Mouse (Mus musculus): ENCODE results near the gene Polq. TPM values are rescaled to one million over a fixed set of nuclear protein-coding genes. Genes with fewer than 3 reads are reported as not detected.

Gene Polq
- polyA plus RNA-seq, 1 experiment from 2014 or later, result 6.7 TPM

DNA sequence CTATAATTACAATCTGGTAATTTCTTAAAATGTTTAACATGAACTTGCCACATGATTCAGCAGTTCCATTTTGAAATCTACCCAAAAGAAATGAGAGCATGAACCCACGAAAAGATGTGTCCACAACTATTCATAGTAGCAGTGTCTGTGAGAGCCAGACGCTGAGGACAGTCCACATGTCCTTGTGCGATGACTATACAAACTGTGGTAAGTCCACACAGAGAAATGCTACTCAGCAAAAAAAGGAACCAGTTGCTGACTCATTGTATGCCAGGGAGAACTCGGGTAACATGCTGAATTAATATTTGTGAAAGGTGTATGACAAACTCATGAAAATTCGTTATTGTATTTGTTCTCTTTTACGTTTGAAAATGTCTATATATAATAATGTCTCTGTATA, 13.9 kb upstream of the Polq start:
- no peak for ATAC-seq (ENCODE audit: insufficient read depth, low FRiP score)
- no peak overlapping the region for H3K4me2 ChIP-seq (ENCODE audit: low read depth, low read length)
- H3K4me1 ChIP-seq (ENCODE audit: control insufficient read depth, insufficient read depth, low read length), result no peaks in the 10 kb centered on the region
- H3K4me3 ChIP-seq (replicated peaks; ENCODE audit: low read length), result no peak overlapping the region
- no peaks in the 10 kb centered on the region for H3K9me3 ChIP-seq (replicated peaks; ENCODE audit: control insufficient read depth, low read length)
- WGBS, result 70% methylated on average over 6 of the region's 6 CpGs
- H3K36me3 ChIP-seq (ENCODE audit: control insufficient read depth, insufficient read depth, low read length), result no peaks in the 10 kb centered on the region
- H3K9ac ChIP-seq (ENCODE audit: low read length), result no peak overlapping the region
- H3K27ac ChIP-seq (ENCODE audit: low read length), result no peak overlapping the region
- no peaks in the 10 kb centered on the region for H3K27me3 ChIP-seq (ENCODE audit: control insufficient read depth, insufficient read depth, low read length)

DNA sequence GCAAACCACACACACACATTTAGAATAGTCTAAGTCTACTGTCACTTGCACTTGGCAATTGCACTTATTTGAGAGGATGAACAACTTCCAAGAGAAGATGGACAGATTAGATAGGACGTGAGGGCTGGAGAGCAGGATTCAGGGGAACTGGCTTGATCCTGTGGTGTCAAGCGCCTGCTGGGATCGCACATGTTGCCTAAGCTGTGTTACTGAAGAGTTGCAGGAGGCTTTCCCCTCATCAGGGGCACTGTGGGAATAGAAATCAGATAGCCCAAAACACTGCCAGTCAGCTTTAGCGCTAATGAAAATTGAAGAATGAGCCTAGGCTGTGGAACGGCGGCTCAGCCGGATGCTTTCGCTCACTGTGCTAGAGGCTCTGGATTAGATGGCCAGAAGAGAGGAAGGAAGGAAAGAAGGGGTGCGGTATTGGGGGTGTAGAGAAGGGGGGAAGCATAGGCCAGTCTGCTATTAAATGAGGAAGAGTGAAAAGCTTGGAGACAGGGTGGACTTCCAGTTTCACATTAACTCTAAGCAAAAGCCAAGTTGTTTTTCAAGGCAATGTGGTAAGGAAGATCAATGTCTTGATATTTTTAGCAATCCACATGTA, 12.1 kb upstream of the Polq start:
- Histone ChIP-seq H3K4me2 (ENCODE audit: low read depth, low read length) (no peak overlapping the region), H3K27ac (ENCODE audit: low read length) (no peak overlapping the region), H3K4me1 (ENCODE audit: control insufficient read depth, insufficient read depth, low read length) (no peaks in the 10 kb centered on the region), H3K36me3 (ENCODE audit: control insufficient read depth, insufficient read depth, low read length) (no peaks in the 10 kb centered on the region), H3K27me3 (ENCODE audit: control insufficient read depth, insufficient read depth, low read length) (no peaks in the 10 kb centered on the region), H3K4me3 (replicated peaks; ENCODE audit: low read length) (no peak overlapping the region), H3K9me3 (replicated peaks; ENCODE audit: control insufficient read depth, low read length) (no peaks in the 10 kb centered on the region), H3K9ac (ENCODE audit: low read length) (no peak overlapping the region)
- 70% methylated on average over 9 of the region's 9 CpGs for WGBS
- no peak for ATAC-seq (ENCODE audit: insufficient read depth, low FRiP score)

DNA sequence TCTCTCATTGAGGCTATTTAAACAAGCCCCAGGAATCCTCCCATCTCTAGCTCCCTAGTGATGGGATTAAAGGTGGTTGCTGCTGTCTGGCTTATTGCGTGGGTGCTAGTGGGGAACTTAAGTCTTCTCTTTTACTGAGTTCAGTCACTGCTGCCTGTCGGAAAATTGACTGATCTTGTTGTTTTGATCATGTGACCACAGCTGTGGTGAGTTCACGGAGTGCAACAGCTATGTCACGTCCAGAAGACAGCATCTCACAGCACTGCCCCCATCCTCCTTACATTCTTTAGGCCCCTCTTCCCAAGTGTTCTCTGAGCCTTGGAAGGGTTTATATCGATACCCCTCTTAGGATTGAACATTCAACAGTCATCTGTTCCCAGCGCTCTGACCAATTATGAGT, 2.3 kb upstream of the Polq start:
- Histone ChIP-seq H3K27me3 (ENCODE audit: control insufficient read depth, insufficient read depth, low read length) (no peaks in the 10 kb centered on the region), H3K36me3 (ENCODE audit: control insufficient read depth, insufficient read depth, low read length) (no peaks in the 10 kb centered on the region), H3K9ac (ENCODE audit: low read length) (no peak overlapping the region), H3K4me3 (replicated peaks; ENCODE audit: low read length) (no peak overlapping the region), H3K9me3 (replicated peaks; ENCODE audit: control insufficient read depth, low read length) (no peaks in the 10 kb centered on the region), H3K4me2 (ENCODE audit: low read depth, low read length) (no peak overlapping the region), H3K4me1 (ENCODE audit: control insufficient read depth, insufficient read depth, low read length) (peaks cover 8% of the 10 kb centered on the region), H3K27ac (ENCODE audit: low read length) (no peak overlapping the region)
- WGBS, result 51% methylated on average over 6 of the region's 6 CpGs
- no peak for ATAC-seq (ENCODE audit: insufficient read depth, low FRiP score)

- Histone ChIP-seq H3K9ac (ENCODE audit: low read length) (no peak overlapping the region), H3K27me3 (ENCODE audit: control insufficient read depth, insufficient read depth, low read length) (no peaks in the 10 kb centered on the region), H3K36me3 (ENCODE audit: control insufficient read depth, insufficient read depth, low read length) (no peaks in the 10 kb centered on the region), H3K9me3 (replicated peaks; ENCODE audit: control insufficient read depth, low read length) (no peaks in the 10 kb centered on the region), H3K4me1 (ENCODE audit: control insufficient read depth, insufficient read depth, low read length) (peaks cover 8% of the 10 kb centered on the region), H3K4me3 (replicated peaks; ENCODE audit: low read length) (no peak overlapping the region), H3K4me2 (ENCODE audit: low read depth, low read length) (no peak overlapping the region), H3K27ac (ENCODE audit: low read length) (no peak overlapping the region)
- ATAC-seq (ENCODE audit: insufficient read depth, low FRiP score), result peak; percentile 35; the same call in 1 of the 2 replicates
- 45% methylated on average over 4 of the region's 4 CpGs for WGBS
These were observed 1.2 kb upstream of the Polq start for GRCm38 (mm10) chr16:37010370-37010769.

DNA sequence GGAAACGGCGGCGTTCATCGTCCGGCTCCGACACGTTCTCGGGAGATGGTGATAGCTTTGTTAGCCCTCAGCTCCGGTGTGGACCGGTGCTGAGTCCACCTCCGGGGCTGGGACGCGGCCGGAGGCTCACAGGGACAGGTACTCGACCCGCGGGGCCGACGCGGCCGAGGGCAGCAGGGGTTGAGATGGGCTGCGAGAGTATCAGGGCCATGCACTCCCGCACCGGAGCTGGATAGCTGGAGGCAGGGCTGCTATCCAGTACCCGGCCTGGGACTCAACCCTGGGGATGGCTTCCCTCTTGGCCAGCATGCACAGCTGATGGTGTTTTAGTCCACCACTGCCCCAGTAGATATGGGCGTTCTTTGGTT, 320 bp downstream of the Polq start:
- no peaks in the 10 kb centered on the region for H3K36me3 ChIP-seq (ENCODE audit: control insufficient read depth, insufficient read depth, low read length)
- peak overlapping the region; percentile 74 for H3K4me2 ChIP-seq (ENCODE audit: low read depth, low read length)
- peak; percentile 61 for ATAC-seq (ENCODE audit: insufficient read depth, low FRiP score)
- peak overlapping the region; percentile 77 for H3K9ac ChIP-seq (ENCODE audit: low read length)
- under 1% methylated on average over 26 of the region's 26 CpGs for WGBS
- H3K27me3 ChIP-seq (ENCODE audit: control insufficient read depth, insufficient read depth, low read length), result no peaks in the 10 kb centered on the region
- no peak overlapping the region for H3K27ac ChIP-seq (ENCODE audit: low read length)
- peaks cover 8% of the 10 kb centered on the region for H3K4me1 ChIP-seq (ENCODE audit: control insufficient read depth, insufficient read depth, low read length)
- peak overlapping the region; percentile 92 for H3K4me3 ChIP-seq (replicated peaks; ENCODE audit: low read length)
- H3K9me3 ChIP-seq (replicated peaks; ENCODE audit: control insufficient read depth, low read length), result no peaks in the 10 kb centered on the region

DNA sequence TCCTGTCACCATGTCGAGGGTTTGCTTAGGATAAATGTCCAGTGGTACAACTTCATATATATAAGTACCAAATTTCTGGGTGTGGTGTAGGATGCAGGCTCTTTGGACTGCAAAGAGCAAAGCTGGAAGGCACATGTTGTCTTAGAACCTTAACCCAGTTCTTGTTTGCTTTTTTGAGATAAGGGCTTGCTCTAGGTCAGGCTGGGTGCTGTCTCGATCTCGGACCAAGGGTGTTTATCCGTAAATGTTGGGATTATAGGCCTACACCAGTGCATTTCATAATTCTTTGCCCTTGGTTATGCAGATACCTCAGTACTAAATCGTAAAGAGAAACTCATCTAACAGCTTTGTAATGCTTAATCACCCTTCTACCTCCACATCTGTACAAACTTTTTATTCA, 750 bp downstream of the Polq start:
- ATAC-seq (ENCODE audit: insufficient read depth, low FRiP score), result no peak
- Histone ChIP-seq H3K9me3 (replicated peaks; ENCODE audit: control insufficient read depth, low read length) (no peaks in the 10 kb centered on the region), H3K27me3 (ENCODE audit: control insufficient read depth, insufficient read depth, low read length) (no peaks in the 10 kb centered on the region), H3K36me3 (ENCODE audit: control insufficient read depth, insufficient read depth, low read length) (no peaks in the 10 kb centered on the region), H3K4me1 (ENCODE audit: control insufficient read depth, insufficient read depth, low read length) (peaks cover 8% of the 10 kb centered on the region), H3K4me2 (ENCODE audit: low read depth, low read length) (peak overlapping the region; percentile 74), H3K27ac (ENCODE audit: low read length) (no peak overlapping the region), H3K9ac (ENCODE audit: low read length) (peak overlapping the region; percentile 77), H3K4me3 (replicated peaks; ENCODE audit: low read length) (peak overlapping the region; percentile 92)
- WGBS, result 35% methylated on average over 5 of the region's 5 CpGs

GRCm38 (mm10) chr16:37027581-37027980, 16.0 kb downstream of the Polq start:
- 77% methylated on average over 3 of the region's 3 CpGs for WGBS

GRCm38 (mm10) chr16:37031996-37032395, 20.4 kb downstream of the Polq start:
- Histone ChIP-seq H3K4me1 (ENCODE audit: control insufficient read depth, insufficient read depth, low read length) (no peaks in the 10 kb centered on the region), H3K4me3 (replicated peaks; ENCODE audit: low read length) (no peak overlapping the region), H3K4me2 (ENCODE audit: low read depth, low read length) (no peak overlapping the region), H3K36me3 (ENCODE audit: control insufficient read depth, insufficient read depth, low read length) (no peaks in the 10 kb centered on the region), H3K27me3 (ENCODE audit: control insufficient read depth, insufficient read depth, low read length) (no peaks in the 10 kb centered on the region), H3K27ac (ENCODE audit: low read length) (no peak overlapping the region), H3K9me3 (replicated peaks; ENCODE audit: control insufficient read depth, low read length) (no peaks in the 10 kb centered on the region), H3K9ac (ENCODE audit: low read length) (no peak overlapping the region)
- no peak for ATAC-seq (ENCODE audit: insufficient read depth, low FRiP score)
- WGBS, result 61% methylated on average over 3 of the region's 3 CpGs

More at GRCm38 (mm10) chr16:37027581-37027980, 16.0 kb downstream of the Polq start:
- no peak for ATAC-seq (ENCODE audit: insufficient read depth, low FRiP score)
- no peaks in the 10 kb centered on the region for H3K27me3 ChIP-seq (ENCODE audit: control insufficient read depth, insufficient read depth, low read length)
- H3K36me3 ChIP-seq (ENCODE audit: control insufficient read depth, insufficient read depth, low read length), result no peaks in the 10 kb centered on the region
- H3K27ac ChIP-seq (ENCODE audit: low read length), result no peak overlapping the region
- H3K4me3 ChIP-seq (replicated peaks; ENCODE audit: low read length), result no peak overlapping the region
- H3K4me1 ChIP-seq (ENCODE audit: control insufficient read depth, insufficient read depth, low read length), result no peaks in the 10 kb centered on the region
- no peak overlapping the region for H3K4me2 ChIP-seq (ENCODE audit: low read depth, low read length)
- no peaks in the 10 kb centered on the region for H3K9me3 ChIP-seq (replicated peaks; ENCODE audit: control insufficient read depth, low read length)
- H3K9ac ChIP-seq (ENCODE audit: low read length), result no peak overlapping the region

DNA sequence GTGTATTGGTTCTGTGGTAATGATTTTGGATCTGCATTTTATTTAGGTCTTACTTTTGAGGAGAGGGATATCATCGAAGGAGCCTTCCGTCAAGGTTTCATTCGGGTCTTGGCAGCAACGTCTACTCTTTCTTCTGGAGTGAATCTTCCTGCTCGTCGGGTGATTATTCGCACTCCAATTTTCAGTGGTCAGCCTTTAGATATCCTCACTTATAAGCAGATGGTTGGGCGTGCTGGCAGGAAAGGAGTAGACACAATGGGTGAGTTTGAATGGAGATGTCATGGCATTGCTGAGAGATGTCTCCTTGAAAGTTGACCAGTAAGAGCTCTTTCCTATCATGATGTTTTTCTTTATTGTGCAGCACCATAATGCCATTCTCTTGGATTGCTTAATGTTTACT, 23.2 kb downstream of the Polq start:
- Histone ChIP-seq H3K9ac (ENCODE audit: low read length) (no peak overlapping the region), H3K9me3 (replicated peaks; ENCODE audit: control insufficient read depth, low read length) (no peaks in the 10 kb centered on the region), H3K4me1 (ENCODE audit: control insufficient read depth, insufficient read depth, low read length) (no peaks in the 10 kb centered on the region), H3K4me2 (ENCODE audit: low read depth, low read length) (no peak overlapping the region), H3K36me3 (ENCODE audit: control insufficient read depth, insufficient read depth, low read length) (no peaks in the 10 kb centered on the region), H3K27ac (ENCODE audit: low read length) (no peak overlapping the region), H3K27me3 (ENCODE audit: control insufficient read depth, insufficient read depth, low read length) (no peaks in the 10 kb centered on the region), H3K4me3 (replicated peaks; ENCODE audit: low read length) (no peak overlapping the region)
- 94% methylated on average over 8 of the region's 8 CpGs for WGBS
- ATAC-seq (ENCODE audit: insufficient read depth, low FRiP score), result no peak
